Mouse (Mus musculus) kidney, postnatal 10 days (tissue): ENCODE measurements at regions not wholly inside any gene's neighbourhood (a gene's known extent, or its start where the extent isn't known, plus 50 kb on each side); places are given as distances from the start of the nearest gene placed in this dataset.

Experiments used
- DNase-seq: peaks from one replicate; pipeline ENCODE4 v3.0.0; 2021; ENCODE audit warnings: mixed read lengths

- no peak for DNase-seq
These were observed 77.9 kb upstream of the Nkx1-1 start for GRCm38 (mm10) chr5:33511529-33512252.

- peak; percentile 54 for DNase-seq
These were observed 72.0 kb upstream of the Nkx1-1 start for GRCm38 (mm10) chr5:33505786-33506185.

- no peak for DNase-seq
These were observed 68.1 kb upstream of the Nkx1-1 start for GRCm38 (mm10) chr5:33501735-33502495.

GRCm38 (mm10) chr5:33501211-33501610, 67.4 kb upstream of the Nkx1-1 start:
- DNase-seq: no peak

- DNase-seq: peak; percentile 91
These were observed 62.2 kb upstream of the Nkx1-1 start for GRCm38 (mm10) chr5:33495900-33496529.

- no peak for DNase-seq
These were observed 61.5 kb upstream of the Nkx1-1 start for GRCm38 (mm10) chr5:33495276-33495675.

GRCm38 (mm10) chr5:33492604-33493315, 59.0 kb upstream of the Nkx1-1 start:
- DNase-seq: no peak

- no peak for DNase-seq
These were observed 55.5 kb upstream of the Nkx1-1 start for GRCm38 (mm10) chr5:33489286-33489685.

- no peak for DNase-seq
These were observed 54.4 kb upstream of the Nkx1-1 start for GRCm38 (mm10) chr5:33488152-33488561.

- DNase-seq: no peak
These were observed 52.0 kb upstream of the Nkx1-1 start for GRCm38 (mm10) chr5:33485765-33486164.
